Mouse (Mus musculus) E14TG2a.4 (cell line): ENCODE data around the gene Mmachc.

Experiments
- CTCF ChIP-seq: conservative IDR thresholded peaks from 2 replicates; pipeline ENCODE4 v1.5.1; 2014; ENCODE audit warnings: low read length
- POU5F1 ChIP-seq: IDR thresholded peaks from 2 replicates; pipeline ENCODE4 v1.6.1; 2014; ENCODE audit warnings: low read length, borderline replicate concordance

GRCm38 (mm10) chr4:116659474-116659873 lies 48.7 kb downstream of the Mmachc start:
- TF ChIP-seq CTCF (no peak), POU5F1 (no peak)
